Mouse (Mus musculus): ENCODE data around the gene Gpr39. TPM values are rescaled to one million over a fixed set of nuclear protein-coding genes. Genes with fewer than 3 reads are reported as not detected.
A peak's percentile ranks its signal among the peaks of the same experiment; 100 is the strongest.

The Gpr39 gene
- polyA plus RNA-seq, 1 experiment from 2014 or later: 1.0 TPM

GRCm38 (mm10) chr1:125731854-125732253 lies 55.1 kb downstream of the Gpr39 start:
- no peak overlapping the region for H3K4me2 ChIP-seq (ENCODE audit: low read depth, low read length)
- H3K36me3 ChIP-seq (ENCODE audit: control insufficient read depth, insufficient read depth): no peaks in the 10 kb centered on the region
- no peak overlapping the region for H3K9ac ChIP-seq (ENCODE audit: low read length)
- WGBS: 70% methylated on average over 4 of the region's 4 CpGs
- no peak overlapping the region for H3K27ac ChIP-seq (ENCODE audit: low read length)
- ATAC-seq (replicated peaks; ENCODE audit: extremely low read depth, insufficient read depth, low FRiP score): no peak
- H3K4me3 ChIP-seq (ENCODE audit: low read length): no peak overlapping the region
- no peaks in the 10 kb centered on the region for H3K4me1 ChIP-seq (ENCODE audit: control insufficient read depth, insufficient read depth, low read length)
- no peaks in the 10 kb centered on the region for H3K27me3 ChIP-seq (ENCODE audit: control insufficient read depth, insufficient read depth, low read length)
- no peaks in the 10 kb centered on the region for H3K9me3 ChIP-seq (replicated peaks; ENCODE audit: control insufficient read depth, low read length)

GRCm38 (mm10) chr1:125744766-125745165 lies 68.0 kb downstream of the Gpr39 start:
- ATAC-seq (replicated peaks; ENCODE audit: extremely low read depth, insufficient read depth, low FRiP score): no peak
- no peaks in the 10 kb centered on the region for H3K9me3 ChIP-seq (replicated peaks; ENCODE audit: control insufficient read depth, low read length)
- H3K27ac ChIP-seq (ENCODE audit: low read length): no peak overlapping the region
- no peak overlapping the region for H3K4me2 ChIP-seq (ENCODE audit: low read depth, low read length)
- WGBS: 87% methylated on average over 4 of the region's 4 CpGs
- no peaks in the 10 kb centered on the region for H3K36me3 ChIP-seq (ENCODE audit: control insufficient read depth, insufficient read depth)
- no peak overlapping the region for H3K9ac ChIP-seq (ENCODE audit: low read length)
- no peaks in the 10 kb centered on the region for H3K27me3 ChIP-seq (ENCODE audit: control insufficient read depth, insufficient read depth, low read length)
- no peaks in the 10 kb centered on the region for H3K4me1 ChIP-seq (ENCODE audit: control insufficient read depth, insufficient read depth, low read length)
- H3K4me3 ChIP-seq (ENCODE audit: low read length): no peak overlapping the region

- WGBS: 75% methylated on average over 4 of the region's 4 CpGs
- H3K4me3 ChIP-seq (ENCODE audit: low read length): no peak overlapping the region
- H3K27me3 ChIP-seq (ENCODE audit: control insufficient read depth, insufficient read depth, low read length): no peaks in the 10 kb centered on the region
- H3K27ac ChIP-seq (ENCODE audit: low read length): no peak overlapping the region
- no peak for ATAC-seq (replicated peaks; ENCODE audit: extremely low read depth, insufficient read depth, low FRiP score)
- H3K9ac ChIP-seq (ENCODE audit: low read length): no peak overlapping the region
- no peak overlapping the region for H3K4me2 ChIP-seq (ENCODE audit: low read depth, low read length)
- H3K36me3 ChIP-seq (ENCODE audit: control insufficient read depth, insufficient read depth): no peaks in the 10 kb centered on the region
- H3K9me3 ChIP-seq (replicated peaks; ENCODE audit: control insufficient read depth, low read length): no peaks in the 10 kb centered on the region
- peaks cover 7% of the 10 kb centered on the region for H3K4me1 ChIP-seq (ENCODE audit: control insufficient read depth, insufficient read depth, low read length)
These were observed 78.7 kb downstream of the Gpr39 start for GRCm38 (mm10) chr1:125755335-125755996.

GRCm38 (mm10) chr1:125759972-125760695 lies 83.3 kb downstream of the Gpr39 start:
- 35% methylated on average over 15 of the region's 15 CpGs for WGBS
- H3K9me3 ChIP-seq (replicated peaks; ENCODE audit: control insufficient read depth, low read length): no peaks in the 10 kb centered on the region
- H3K4me1 ChIP-seq (ENCODE audit: control insufficient read depth, insufficient read depth, low read length): peaks cover 7% of the 10 kb centered on the region
- peak overlapping the region; percentile 35 for H3K27ac ChIP-seq (ENCODE audit: low read length)
- H3K27me3 ChIP-seq (ENCODE audit: control insufficient read depth, insufficient read depth, low read length): no peaks in the 10 kb centered on the region
- peak overlapping the region; percentile 61 for H3K4me2 ChIP-seq (ENCODE audit: low read depth, low read length)
- peak; percentile 63 for ATAC-seq (replicated peaks; ENCODE audit: extremely low read depth, insufficient read depth, low FRiP score)
- H3K4me3 ChIP-seq (ENCODE audit: low read length): peak overlapping the region; percentile 21
- H3K9ac ChIP-seq (ENCODE audit: low read length): no peak overlapping the region
- H3K36me3 ChIP-seq (ENCODE audit: control insufficient read depth, insufficient read depth): no peaks in the 10 kb centered on the region

GRCm38 (mm10) chr1:125760696-125761025 lies 83.9 kb downstream of the Gpr39 start:
- H3K4me3 ChIP-seq (ENCODE audit: low read length): no peak overlapping the region
- WGBS: 77% methylated on average over 5 of the region's 5 CpGs
- no peak for ATAC-seq (replicated peaks; ENCODE audit: extremely low read depth, insufficient read depth, low FRiP score)
- no peak overlapping the region for H3K9ac ChIP-seq (ENCODE audit: low read length)
- no peak overlapping the region for H3K27ac ChIP-seq (ENCODE audit: low read length)
- H3K36me3 ChIP-seq (ENCODE audit: control insufficient read depth, insufficient read depth): no peaks in the 10 kb centered on the region
- no peaks in the 10 kb centered on the region for H3K27me3 ChIP-seq (ENCODE audit: control insufficient read depth, insufficient read depth, low read length)
- H3K4me2 ChIP-seq (ENCODE audit: low read depth, low read length): no peak overlapping the region
- H3K4me1 ChIP-seq (ENCODE audit: control insufficient read depth, insufficient read depth, low read length): peaks cover 7% of the 10 kb centered on the region
- H3K9me3 ChIP-seq (replicated peaks; ENCODE audit: control insufficient read depth, low read length): no peaks in the 10 kb centered on the region

- Histone ChIP-seq H3K9ac (ENCODE audit: low read length) (no peak overlapping the region), H3K36me3 (ENCODE audit: control insufficient read depth, insufficient read depth) (no peaks in the 10 kb centered on the region), H3K9me3 (replicated peaks; ENCODE audit: control insufficient read depth, low read length) (no peaks in the 10 kb centered on the region), H3K4me1 (ENCODE audit: control insufficient read depth, insufficient read depth, low read length) (peaks cover 7% of the 10 kb centered on the region), H3K27ac (ENCODE audit: low read length) (no peak overlapping the region), H3K4me3 (ENCODE audit: low read length) (no peak overlapping the region), H3K4me2 (ENCODE audit: low read depth, low read length) (no peak overlapping the region), H3K27me3 (ENCODE audit: control insufficient read depth, insufficient read depth, low read length) (no peaks in the 10 kb centered on the region)
- WGBS: 80% methylated on average over 1 of the region's 1 CpGs
- no peak for ATAC-seq (replicated peaks; ENCODE audit: extremely low read depth, insufficient read depth, low FRiP score)
These were observed 85.3 kb downstream of the Gpr39 start for GRCm38 (mm10) chr1:125762076-125762475.

GRCm38 (mm10) chr1:125789804-125790203 lies 113.0 kb downstream of the Gpr39 start:
- Histone ChIP-seq H3K27me3 (ENCODE audit: control insufficient read depth, insufficient read depth, low read length) (no peaks in the 10 kb centered on the region), H3K4me2 (ENCODE audit: low read depth, low read length) (no peak overlapping the region), H3K27ac (ENCODE audit: low read length) (no peak overlapping the region), H3K9ac (ENCODE audit: low read length) (no peak overlapping the region), H3K4me3 (ENCODE audit: low read length) (no peak overlapping the region), H3K9me3 (replicated peaks; ENCODE audit: control insufficient read depth, low read length) (no peaks in the 10 kb centered on the region), H3K36me3 (ENCODE audit: control insufficient read depth, insufficient read depth) (no peaks in the 10 kb centered on the region), H3K4me1 (ENCODE audit: control insufficient read depth, insufficient read depth, low read length) (no peaks in the 10 kb centered on the region)
- 30% methylated on average over 4 of the region's 4 CpGs for WGBS
- no peak for ATAC-seq (replicated peaks; ENCODE audit: extremely low read depth, insufficient read depth, low FRiP score)

- no peaks in the 10 kb centered on the region for H3K36me3 ChIP-seq (ENCODE audit: control insufficient read depth, insufficient read depth)
- H3K27me3 ChIP-seq (ENCODE audit: control insufficient read depth, insufficient read depth, low read length): no peaks in the 10 kb centered on the region
- no peak overlapping the region for H3K4me3 ChIP-seq (ENCODE audit: low read length)
- 78% methylated on average over 5 of the region's 5 CpGs for WGBS
- ATAC-seq (replicated peaks; ENCODE audit: extremely low read depth, insufficient read depth, low FRiP score): no peak
- no peak overlapping the region for H3K4me2 ChIP-seq (ENCODE audit: low read depth, low read length)
- H3K9me3 ChIP-seq (replicated peaks; ENCODE audit: control insufficient read depth, low read length): peaks cover 6% of the 10 kb centered on the region; the same call in 1 of the 2 replicates
- H3K9ac ChIP-seq (ENCODE audit: low read length): no peak overlapping the region
- no peak overlapping the region for H3K27ac ChIP-seq (ENCODE audit: low read length)
- H3K4me1 ChIP-seq (ENCODE audit: control insufficient read depth, insufficient read depth, low read length): no peaks in the 10 kb centered on the region
These were observed 123.7 kb downstream of the Gpr39 start for GRCm38 (mm10) chr1:125800506-125800905.

GRCm38 (mm10) chr1:125808426-125808825 lies 131.6 kb downstream of the Gpr39 start:
- ATAC-seq (replicated peaks; ENCODE audit: extremely low read depth, insufficient read depth, low FRiP score): no peak
- Histone ChIP-seq H3K4me1 (ENCODE audit: control insufficient read depth, insufficient read depth, low read length) (no peaks in the 10 kb centered on the region), H3K9me3 (replicated peaks; ENCODE audit: control insufficient read depth, low read length) (no peaks in the 10 kb centered on the region), H3K4me2 (ENCODE audit: low read depth, low read length) (no peak overlapping the region), H3K4me3 (ENCODE audit: low read length) (no peak overlapping the region), H3K9ac (ENCODE audit: low read length) (no peak overlapping the region), H3K36me3 (ENCODE audit: control insufficient read depth, insufficient read depth) (no peaks in the 10 kb centered on the region), H3K27me3 (ENCODE audit: control insufficient read depth, insufficient read depth, low read length) (no peaks in the 10 kb centered on the region), H3K27ac (ENCODE audit: low read length) (no peak overlapping the region)
- 50% methylated on average over 2 of the region's 2 CpGs for WGBS
